Mouse (Mus musculus) Patski (cell line): ENCODE results near the gene Ninl. TPM values are rescaled to one million over a fixed set of nuclear protein-coding genes. Genes with fewer than 3 reads are reported as not detected.

Experiments used
- ATAC-seq: fragments of 100-300 bp; one replicate; pipeline ENCODE4 v1.8.0; 2021
- CTCF ChIA-PET: fragments of 350-600 bp; sonication (Branson Sonifier 250); formaldehyde crosslinking; loops from one replicate; lab custom pipeline; 2022; ENCODE audit warnings: inconsistent platforms; lab: Charles Lee
- POLR2A ChIA-PET: fragments of 350-600 bp; sonication (Branson Sonifier 250); formaldehyde crosslinking; loops from one replicate; lab custom pipeline; 2022; ENCODE audit warnings: antibody characterized with exemption, inconsistent platforms; lab: Charles Lee
- DNase-seq: peaks from one replicate; pipeline ENCODE4 v3.0.0-alpha.2; 2011; ENCODE audit warnings: low read depth, low spot score
- H3K27me3 ChIP-seq: fragments of 371-371 bp; one replicate; pipeline ENCODE4 v1.5.1; 2021
- CTCF ChIP-seq: fragments of 100-300 bp; IDR thresholded peaks from one replicate; pipeline ENCODE4 v1.5.1; 2021
- in situ Hi-C: fragments of 300-500 bp; cut with MboI; formaldehyde crosslinking; loops from 3 replicates; pipeline ENCODE4 v1.11.1; 2018; ENCODE audit warnings: low pct_unique_long_range_greater_than_20kb, mixed read lengths
- polyA plus RNA-seq: library from polyadenylated mRNA; unstranded; gene quantifications from one replicate; pipeline ENCODE4 v1.2.3, GENCODE M21; 2021

Ninl gene
- polyA plus RNA-seq, 1 experiment from 2014 or later, result 21.0 TPM

DNA sequence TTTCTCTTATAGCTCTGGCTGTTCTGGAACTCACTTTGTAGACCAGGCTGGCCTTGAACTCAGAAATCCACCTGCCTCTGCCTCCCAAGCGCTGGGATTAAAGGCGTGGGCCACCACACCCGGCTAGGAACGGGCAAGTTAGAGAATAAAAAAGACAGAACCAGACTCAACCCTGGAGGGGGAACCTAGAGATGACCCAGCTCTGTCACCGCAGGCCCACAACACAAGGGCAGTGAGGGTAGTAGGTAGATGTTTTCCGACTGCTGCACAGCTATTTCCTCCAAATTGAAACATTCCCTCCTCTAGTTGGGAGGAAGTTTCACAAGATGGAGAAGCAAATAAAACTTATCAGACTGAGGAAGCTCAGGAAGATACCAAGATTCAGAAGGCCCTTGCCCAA lies 61.5 kb downstream of the Ninl start:
- DNase-seq (no peak), ATAC-seq (no peak)
- no peaks in the 10 kb centered on the region for H3K27me3 ChIP-seq
- no peak for TF ChIP-seq CTCF
- in situ Hi-C loops, result no loop called here
- ChIA-PET CTCF (no interaction called here), POLR2A (no interaction called here)

GRCm38 (mm10) chr2:150976871-150977270 lies 62.3 kb downstream of the Ninl start:
- no peaks in the 10 kb centered on the region for H3K27me3 ChIP-seq
- ChIA-PET CTCF (no interaction called here), POLR2A (no interaction called here)
- no peak for ATAC-seq
- TF ChIP-seq CTCF, result no peak
- DNase-seq, result no peak
- in situ Hi-C loops, result no loop called here

DNA sequence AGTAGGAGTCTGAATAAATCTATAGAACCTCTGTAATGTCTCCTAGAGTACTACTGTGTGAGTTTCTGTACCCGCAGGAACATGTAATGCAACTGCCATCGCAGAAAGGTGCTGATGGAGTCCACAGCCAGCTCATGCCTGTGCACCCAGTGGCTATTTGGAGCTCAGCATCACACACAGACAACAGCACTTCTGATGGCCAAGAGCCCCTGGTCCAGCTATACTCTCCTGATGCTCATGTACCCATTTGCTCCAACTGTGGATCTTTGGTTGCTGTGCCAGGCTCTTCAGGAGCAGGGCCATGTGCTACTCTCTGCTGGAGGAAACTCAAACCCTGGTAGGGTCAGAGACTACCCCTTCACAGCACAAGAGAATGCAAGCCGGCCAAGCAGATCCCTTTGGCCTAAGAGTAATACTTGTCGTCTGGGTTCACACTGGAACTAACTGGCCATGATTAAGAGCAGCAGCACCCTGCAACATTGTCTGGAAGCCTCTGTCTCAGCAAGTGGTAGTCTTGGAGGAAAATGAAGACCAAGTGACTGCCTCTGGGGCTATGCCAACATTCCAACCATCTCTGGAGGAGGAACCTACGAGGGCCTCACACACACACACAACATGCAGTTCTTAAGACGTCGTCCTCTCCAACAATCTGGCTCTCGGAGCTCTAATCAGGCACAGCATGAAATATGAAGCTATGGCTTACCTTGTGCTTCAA lies 65.6 kb downstream of the Ninl start:
- CTCF ChIA-PET, result interaction anchor here (1.3 kb wide), 1 partner anchor 21 kb away, joined by 3 read pairs; no protein-coding TSS in a partner anchor
- no peaks in the 10 kb centered on the region for H3K27me3 ChIP-seq
- DNase-seq (no peak), ATAC-seq (no peak)
- POLR2A ChIA-PET, result no interaction called here
- TF ChIP-seq CTCF, result no peak
- in situ Hi-C loops, result no loop called here

- ChIA-PET CTCF (interaction anchor here (1.3 kb wide), 1 partner anchor 135 kb away, joined by 3 read pairs; no protein-coding TSS in a partner anchor), POLR2A (interaction anchor here (0.6 kb wide), 1 partner anchor 33 kb away, joined by 4 read pairs; no protein-coding TSS in a partner anchor)
- in situ Hi-C loops, result no loop called here
- TF ChIP-seq CTCF, result no peak
- no peaks in the 10 kb centered on the region for H3K27me3 ChIP-seq
- DNase-seq, result no peak
- ATAC-seq, result no peak
Measured at GRCm38 (mm10) chr2:150972681-150973080, 66.5 kb downstream of the Ninl start.

DNA sequence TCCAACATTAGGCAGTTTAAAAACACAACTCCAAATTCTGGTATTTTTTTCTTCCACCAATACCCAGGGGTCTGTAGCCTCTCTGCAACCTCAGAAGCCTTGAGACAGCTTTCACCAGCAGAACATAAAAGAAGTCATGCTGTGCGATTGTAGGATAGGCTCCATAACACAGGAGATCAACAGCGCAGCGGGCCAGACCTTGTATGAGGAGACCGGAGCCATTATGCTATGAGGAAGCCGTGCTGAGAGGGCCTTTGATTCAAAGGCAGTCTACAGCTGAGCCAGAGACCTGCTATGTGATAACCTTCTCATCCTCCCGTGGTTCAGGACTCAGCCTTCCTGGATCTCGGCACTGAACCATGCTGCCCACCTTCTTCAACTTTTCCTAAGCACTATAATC lies 67.3 kb downstream of the Ninl start:
- ATAC-seq, result no peak
- CTCF ChIA-PET, result interaction anchor here (1.3 kb wide), 1 partner anchor 134 kb away, joined by 3 read pairs; no protein-coding TSS in a partner anchor
- H3K27me3 ChIP-seq, result no peaks in the 10 kb centered on the region
- TF ChIP-seq CTCF, result no peak
- POLR2A ChIA-PET, result interaction anchor here (0.6 kb wide), 1 partner anchor 32 kb away, joined by 4 read pairs; no protein-coding TSS in a partner anchor
- DNase-seq, result no peak
- in situ Hi-C loops, result no loop called here

DNA sequence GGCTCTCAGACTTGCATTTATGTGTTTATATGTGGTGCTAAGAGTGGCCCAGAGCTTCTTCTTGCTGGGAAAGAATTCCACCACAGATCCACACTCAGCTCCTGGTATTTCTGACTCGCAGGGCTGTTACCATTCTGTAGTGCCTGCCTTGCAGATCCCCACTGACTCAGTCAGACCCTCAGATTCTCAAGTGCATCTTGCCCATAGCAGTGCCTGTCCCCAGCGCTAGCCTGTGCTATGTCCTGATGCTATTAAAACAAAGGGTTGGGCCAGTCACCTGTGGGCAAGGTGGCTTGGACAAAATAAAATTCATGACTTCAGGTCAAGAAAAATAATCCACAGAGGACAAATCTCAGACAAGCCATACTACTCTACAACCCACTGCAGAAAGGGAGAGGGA lies 70.0 kb downstream of the Ninl start:
- DNase-seq, result no peak
- POLR2A ChIA-PET, result no interaction called here
- CTCF ChIA-PET, result interaction anchor here (1.1 kb wide), 1 partner anchor 19 kb away, joined by 3 read pairs; no protein-coding TSS in a partner anchor
- ATAC-seq, result no peak
- no peak for TF ChIP-seq CTCF
- in situ Hi-C loops, result no loop called here
- no peaks in the 10 kb centered on the region for H3K27me3 ChIP-seq

DNA sequence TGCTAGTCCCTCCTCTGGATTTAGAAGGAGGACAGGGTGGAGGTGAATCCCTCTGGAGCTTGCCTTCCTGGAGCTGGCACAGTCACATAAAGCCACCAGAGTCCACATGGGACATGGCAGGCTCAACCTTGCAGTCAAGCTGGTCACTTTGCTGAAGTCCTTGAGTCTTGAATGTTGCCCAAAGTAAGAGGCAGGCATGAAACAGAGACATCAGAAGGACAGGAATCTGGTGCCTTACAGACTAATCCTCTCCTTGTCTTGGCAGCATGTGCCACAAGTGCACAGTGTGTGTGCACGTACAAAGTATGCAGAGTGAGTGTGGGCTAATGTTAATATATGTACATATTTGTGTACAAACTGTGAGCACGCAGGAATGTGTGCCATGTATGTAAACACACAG lies 71.7 kb downstream of the Ninl start:
- POLR2A ChIA-PET, result no interaction called here
- CTCF ChIA-PET, result no interaction called here
- in situ Hi-C loops, result no loop called here
- H3K27me3 ChIP-seq, result no peaks in the 10 kb centered on the region
- no peak for TF ChIP-seq CTCF
- ATAC-seq (no peak), DNase-seq (no peak)

GRCm38 (mm10) chr2:150965951-150966350 lies 73.2 kb downstream of the Ninl start:
- no peaks in the 10 kb centered on the region for H3K27me3 ChIP-seq
- no peak for DNase-seq
- ChIA-PET POLR2A (no interaction called here), CTCF (interaction anchor here (0.9 kb wide), 1 partner anchor 13 kb away, joined by 3 read pairs; no protein-coding TSS in a partner anchor)
- in situ Hi-C loops, result no loop called here
- TF ChIP-seq CTCF, result no peak
- ATAC-seq, result no peak

GRCm38 (mm10) chr2:150964641-150965040 lies 74.5 kb downstream of the Ninl start:
- DNase-seq (no peak), ATAC-seq (no peak)
- in situ Hi-C loops, result no loop called here
- CTCF ChIA-PET, result interaction anchor here (1.1 kb wide), 2 partner anchors 9 to 11 kb away, joined by 3 read pairs; no protein-coding TSS in a partner anchor
- no peaks in the 10 kb centered on the region for H3K27me3 ChIP-seq
- no peak for TF ChIP-seq CTCF
- POLR2A ChIA-PET, result no interaction called here

GRCm38 (mm10) chr2:150963246-150963645 lies 75.9 kb downstream of the Ninl start:
- in situ Hi-C loops, result no loop called here
- POLR2A ChIA-PET, result no interaction called here

DNA sequence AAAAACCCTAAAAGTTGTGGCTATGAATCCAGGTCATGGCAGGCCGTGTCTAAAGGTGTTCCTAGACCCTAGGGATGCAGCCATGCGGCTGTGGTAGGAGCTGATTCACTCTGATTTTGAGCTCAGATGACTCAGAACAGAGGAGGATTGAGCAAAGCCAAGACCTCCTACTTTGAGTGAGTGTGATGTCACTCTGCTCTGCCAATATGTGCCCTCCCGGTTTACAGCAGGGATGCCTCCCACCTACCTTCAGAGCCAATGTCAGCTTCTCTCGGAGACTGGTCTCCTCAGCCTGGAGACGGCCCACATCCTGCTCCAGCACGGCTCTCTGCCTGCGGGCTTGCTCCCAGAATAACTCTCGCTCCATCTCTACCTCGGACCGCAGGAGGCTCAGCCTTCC lies 79.7 kb downstream of the Ninl start:
- CTCF ChIA-PET, result no interaction called here
- TF ChIP-seq CTCF, result no peak
- ATAC-seq (peak; percentile 75), DNase-seq (no peak)
- POLR2A ChIA-PET, result no interaction called here
- in situ Hi-C loops, result no loop called here
- H3K27me3 ChIP-seq, result no peaks in the 10 kb centered on the region

More at GRCm38 (mm10) chr2:150963246-150963645, 75.9 kb downstream of the Ninl start:
- H3K27me3 ChIP-seq, result no peaks in the 10 kb centered on the region
- DNase-seq, result no peak
- no peak for ATAC-seq
- TF ChIP-seq CTCF, result no peak
- CTCF ChIA-PET, result no interaction called here
